8 mouse cellular contexts compared by ENCODE assay signal in the genomic region with DNA sequence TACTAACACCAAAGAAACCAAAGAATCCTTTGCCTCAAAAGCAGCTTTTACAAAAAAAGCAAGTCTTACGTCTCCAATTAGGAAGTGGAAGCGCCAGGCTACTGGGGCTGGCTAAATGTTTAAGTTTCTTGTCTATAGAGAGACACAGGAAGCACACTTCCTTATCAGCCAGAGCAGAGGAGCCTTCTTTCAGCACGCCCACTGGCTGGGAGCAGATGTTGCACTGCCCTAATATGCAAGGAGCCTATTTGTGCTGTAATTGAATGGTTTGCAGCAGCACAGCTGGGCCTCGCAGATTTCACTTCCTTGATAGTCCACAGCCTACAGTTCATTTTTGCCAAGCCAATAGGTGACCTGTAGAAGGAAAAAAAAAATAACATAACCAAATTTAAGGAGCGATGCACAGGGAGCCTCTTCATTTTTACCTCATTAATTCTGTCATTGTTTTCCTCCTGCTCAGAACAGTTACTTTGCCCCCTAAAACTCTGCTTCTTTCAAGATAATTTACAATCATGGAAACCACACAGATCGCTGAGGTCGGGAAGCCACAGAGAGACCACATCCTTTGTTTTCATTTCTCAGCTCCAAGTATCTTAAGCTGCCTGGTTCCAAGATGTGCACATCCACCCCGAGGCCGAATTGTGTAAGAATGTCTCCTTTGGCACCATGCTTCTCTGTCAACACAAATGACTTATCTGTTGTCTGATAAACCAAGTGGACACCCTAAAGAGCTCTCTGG.
DNase-seq lines count a peak whose midpoint lies in the region; ATAC-seq and TF ChIP-seq lines count a peak whose summit lies in the region.

No protein-coding gene starts in this region.

- 68% methylated on average over 9 of the region's 9 CpGs for WGBS in limb, embryonic 12.5 days
- 65% methylated on average over 9 of the region's 9 CpGs for WGBS in limb, embryonic 10.5 days
- whole genome bisulfite sequencing in embryonic facial prominence, embryonic 12.5 days = 47% methylated on average over 9 of the region's 9 CpGs
- WGBS in hindbrain, embryonic 14.5 days = 65% methylated on average over 9 of the region's 9 CpGs
- WGBS in lung, embryonic 14.5 days = 28% methylated on average over 9 of the region's 9 CpGs

- ATAC-seq in limb, embryonic 12.5 days (ENCODE audit: insufficient number of reproducible peaks, insufficient read depth, low FRiP score, low TSS enrichment, low read depth) = 0 out of 2 replicates have a peak, but pooled peaks have one; percentile 52
- ATAC-seq in embryonic facial prominence, embryonic 12.5 days (ENCODE audit: insufficient number of reproducible peaks, insufficient read depth, low FRiP score, low TSS enrichment) = 0 out of 2 replicates have a peak, but pooled peaks have one; percentile 47
- ATAC-seq in hindbrain, embryonic 14.5 days (ENCODE audit: low FRiP score) = peak; percentile 75; the same call in 1 of the 2 replicates
- ATAC-seq in lung, embryonic 14.5 days (ENCODE audit: insufficient read depth) = peak; percentile 98

- H3K27me3 ChIP-seq in limb, embryonic 12.5 days = no peaks in the 10 kb centered on the region
- H3K27me3 ChIP-seq in limb, embryonic 10.5 days (ENCODE audit: low read depth, poor library complexity, severe bottlenecking) = no peaks in the 10 kb centered on the region
- no peaks in the 10 kb centered on the region for H3K27me3 ChIP-seq in embryonic facial prominence, embryonic 12.5 days
- no peaks in the 10 kb centered on the region for H3K27me3 ChIP-seq in hindbrain, embryonic 14.5 days (ENCODE audit: control insufficient read depth, insufficient read depth, low read length)
- no peaks in the 10 kb centered on the region for H3K27me3 ChIP-seq in lung, embryonic 14.5 days (ENCODE audit: insufficient read depth, low read length)

- H3K4me3 ChIP-seq in limb, embryonic 12.5 days (replicated peaks) = no peak overlapping the region
- no peak overlapping the region for H3K4me3 ChIP-seq in limb, embryonic 10.5 days
- H3K4me3 ChIP-seq in embryonic facial prominence, embryonic 12.5 days = no peak overlapping the region
- H3K4me3 ChIP-seq in hindbrain, embryonic 14.5 days (replicated peaks; ENCODE audit: low read length) = no peak overlapping the region
- H3K4me3 ChIP-seq in lung, embryonic 14.5 days (ENCODE audit: low read depth, low read length) = no peak overlapping the region

- no peak overlapping the region for H3K4me2 ChIP-seq in limb, embryonic 12.5 days
- H3K4me2 ChIP-seq in embryonic facial prominence, embryonic 12.5 days (replicated peaks) = no peak overlapping the region
- H3K4me2 ChIP-seq in hindbrain, embryonic 14.5 days (replicated peaks) = no peak overlapping the region
- 0 out of 2 replicates have a peak overlapping the region, but pooled peaks have one; percentile 20 for H3K4me2 ChIP-seq in lung, embryonic 14.5 days

- H3K9me3 ChIP-seq in limb, embryonic 12.5 days = no peaks in the 10 kb centered on the region
- no peaks in the 10 kb centered on the region for H3K9me3 ChIP-seq in limb, embryonic 10.5 days (replicated peaks)
- H3K9me3 ChIP-seq in embryonic facial prominence, embryonic 12.5 days = no peaks in the 10 kb centered on the region
- no peaks in the 10 kb centered on the region for H3K9me3 ChIP-seq in hindbrain, embryonic 14.5 days (ENCODE audit: control insufficient read depth, low read length)
- no peaks in the 10 kb centered on the region for H3K9me3 ChIP-seq in lung, embryonic 14.5 days (ENCODE audit: low read depth, low read length)

- 0 out of 2 replicates have a peak, but pooled peaks cover 2% of the 10 kb centered on the region for H3K4me1 ChIP-seq in limb, embryonic 12.5 days (replicated peaks)
- H3K4me1 ChIP-seq in limb, embryonic 10.5 days = peaks cover 3% of the 10 kb centered on the region; the same call in 1 of the 2 replicates
- no peaks in the 10 kb centered on the region for H3K4me1 ChIP-seq in embryonic facial prominence, embryonic 12.5 days
- H3K4me1 ChIP-seq in hindbrain, embryonic 14.5 days (replicated peaks; ENCODE audit: control insufficient read depth, insufficient read depth, low read length) = no peaks in the 10 kb centered on the region
- peaks cover 6% of the 10 kb centered on the region; the same call in 1 of the 2 replicates for H3K4me1 ChIP-seq in lung, embryonic 14.5 days (ENCODE audit: insufficient read depth)

- no peak for DNase-seq in limb, embryonic 10.5 days (ENCODE audit: low spot score)
- peak; percentile 33 for DNase-seq in hindbrain, embryonic 14.5 days (ENCODE audit: low spot score)
- DNase-seq in lung, embryonic 14.5 days = peak; percentile 86
- DNase-seq in spleen, postnatal 10 days (ENCODE audit: low spot score in 2 of 2) = peak; percentile 61 to 85
- no peak for DNase-seq in right cerebral cortex, postnatal 36 days (ENCODE audit: low spot score in 2 of 2)
- DNase-seq in MN1 (ENCODE audit: low spot score) = no peak

- no peaks in the 10 kb centered on the region for H3K36me3 ChIP-seq in limb, embryonic 12.5 days
- H3K36me3 ChIP-seq in limb, embryonic 10.5 days = no peaks in the 10 kb centered on the region
- H3K36me3 ChIP-seq in embryonic facial prominence, embryonic 12.5 days = no peaks in the 10 kb centered on the region
- no peaks in the 10 kb centered on the region for H3K36me3 ChIP-seq in hindbrain, embryonic 14.5 days (replicated peaks; ENCODE audit: control insufficient read depth, insufficient read depth)
- no peaks in the 10 kb centered on the region for H3K36me3 ChIP-seq in lung, embryonic 14.5 days (ENCODE audit: insufficient read depth)

- TF ChIP-seq CTCF in lung, embryonic 14.5 days (IDR thresholded peaks at IDR 0.05; ENCODE audit: low read depth) = 0 out of 2 replicates have a peak, but pooled peaks have one; percentile 12

- no peak overlapping the region for H3K27ac ChIP-seq in limb, embryonic 12.5 days
- no peak overlapping the region; the same call in 1 of the 2 replicates for H3K27ac ChIP-seq in limb, embryonic 10.5 days
- H3K27ac ChIP-seq in embryonic facial prominence, embryonic 12.5 days = no peak overlapping the region
- H3K27ac ChIP-seq in hindbrain, embryonic 14.5 days = no peak overlapping the region
- H3K27ac ChIP-seq in lung, embryonic 14.5 days (ENCODE audit: low read depth) = peak overlapping the region; percentile 86

- no peak overlapping the region for H3K9ac ChIP-seq in limb, embryonic 12.5 days (replicated peaks)
- H3K9ac ChIP-seq in embryonic facial prominence, embryonic 12.5 days = no peak overlapping the region
- no peak overlapping the region for H3K9ac ChIP-seq in hindbrain, embryonic 14.5 days
- no peak overlapping the region for H3K9ac ChIP-seq in lung, embryonic 14.5 days

Comparison
In these comparisons a context has a peak if more than half of its experiments do, and no peak if none do; other contexts are left out.
1. ATAC-seq: peak in every context shown above with its lines; median percentile 98 in lung, embryonic 14.5 days; 75 in hindbrain, embryonic 14.5 days; 52 in limb, embryonic 12.5 days; 47 in embryonic facial prominence, embryonic 12.5 days.
2. DNase-seq: peak in hindbrain, embryonic 14.5 days (single experiment), lung, embryonic 14.5 days (single experiment) and spleen, postnatal 10 days (2 of 2); none in limb, embryonic 10.5 days (single experiment), right cerebral cortex, postnatal 36 days (0 of 2) and MN1 (single experiment).